Mouse (Mus musculus) bone marrow macrophage, adult 2 months (primary cell): Measurements from ENCODE around the gene Zfp691.

Source experiments
- CTCF ChIP-seq: IDR thresholded peaks from 2 replicates; pipeline ENCODE4 v1.5.1; 2012; ENCODE audit warnings: low read depth, mild to moderate bottlenecking, low read length, moderate library complexity
- POLR2A ChIP-seq: IDR thresholded peaks from 2 replicates; pipeline ENCODE4 v1.6.1; 2012; ENCODE audit warnings: mild to moderate bottlenecking, low read depth, low read length, borderline replicate concordance

DNA sequence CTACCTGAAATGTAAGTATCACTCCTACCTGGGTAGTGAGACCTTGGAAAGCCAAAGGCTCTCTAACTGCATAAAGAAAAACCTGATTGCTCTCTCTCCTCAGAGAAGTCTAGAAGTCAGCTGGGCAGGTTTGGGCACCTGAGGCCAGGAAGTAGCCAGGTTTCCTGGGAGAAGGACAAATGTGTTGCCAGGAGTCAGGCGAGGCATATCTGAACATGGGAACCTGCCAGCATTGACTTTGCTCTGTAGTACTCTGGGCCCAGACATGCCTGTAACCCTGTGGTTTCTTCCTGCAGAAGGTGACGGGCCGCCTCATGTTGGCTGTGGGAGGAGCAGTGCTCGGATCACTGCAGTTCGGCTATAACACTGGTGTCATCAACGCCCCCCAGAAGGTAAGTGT lies 53.9 kb downstream of the Zfp691 start:
- TF ChIP-seq CTCF = no peak
- TF ChIP-seq POLR2A = no peak
